Mouse (Mus musculus) heart, embryonic 16.5 days (tissue): ENCODE results near the gene Haus3. TPM values are rescaled to one million over a fixed set of nuclear protein-coding genes. Genes with fewer than 3 reads are reported as not detected.

Experiments used
- ATAC-seq: fragments of 200-750 bp; cut with Nextera tagmentation; replicated peaks from 2 replicates; pipeline ENCODE4 v1.8.0; 2017; ENCODE audit warnings: moderate number of reproducible peaks; ENCODE audit not compliant: insufficient read depth, low FRiP score; ENCODE audit errors: extremely low read depth
- H3K27ac ChIP-seq: fragments of 300-500 bp; sonication (generic); 2 replicates; pipeline ENCODE4 v1.5.1; 2014; ENCODE audit warnings: mild to moderate bottlenecking, low read length, control low read depth, moderate library complexity
- H3K27me3 ChIP-seq: fragments of 300-500 bp; sonication (generic); 2 replicates; pipeline ENCODE4 v1.6.1; 2014; ENCODE audit warnings: low read length, mixed read lengths; ENCODE audit not compliant: control insufficient read depth, insufficient read depth
- H3K36me3 ChIP-seq: fragments of 300-500 bp; sonication (generic); 2 replicates; pipeline ENCODE4 v1.6.1; 2014; ENCODE audit not compliant: control insufficient read depth, insufficient read depth
- H3K4me1 ChIP-seq: fragments of 300-500 bp; sonication (generic); 2 replicates; pipeline ENCODE4 v1.6.1; 2014; ENCODE audit warnings: low read length, mixed read lengths; ENCODE audit not compliant: control insufficient read depth, insufficient read depth
- H3K4me2 ChIP-seq: fragments of 300-500 bp; sonication (generic); 2 replicates; pipeline ENCODE4 v1.6.1; 2014; ENCODE audit warnings: low read depth, mild to moderate bottlenecking, control low read depth, low read length
- H3K4me3 ChIP-seq: fragments of 300-500 bp; sonication (generic); 2 replicates; pipeline ENCODE4 v1.5.1; 2014; ENCODE audit warnings: mild to moderate bottlenecking, control low read depth, low read length
- H3K9ac ChIP-seq: fragments of 300-500 bp; sonication (generic); 2 replicates; pipeline ENCODE4 v1.6.1; 2014; ENCODE audit warnings: low read length, control low read depth
- H3K9me3 ChIP-seq: fragments of 300-500 bp; sonication (generic); replicated peaks from 2 replicates; pipeline ENCODE4 v1.6.1; 2016; ENCODE audit warnings: low read length; ENCODE audit not compliant: control insufficient read depth
- WGBS: fragments of 180-500 bp; shearing (Covaris S2); extraction: QIAGEN DNeasy Blood & Tissue Kit; methylation state at CpG from one replicate; pipeline ENCODE4 v1.1.7; 2014; 5-methylcytosine and 5-hydroxymethylcytosine counted together
- polyA plus RNA-seq: library from polyadenylated mRNA; unstranded; fragments of >200 nt; fragmentation: Nextera tagmentation; extraction: Ambion mirVana; gene quantifications from 2 replicates; pipeline ENCODE4 v1.2.1, GENCODE M21; 2015

Gene Haus3
- polyA plus RNA-seq, 1 experiment from 2014 or later = 28.4 TPM

DNA sequence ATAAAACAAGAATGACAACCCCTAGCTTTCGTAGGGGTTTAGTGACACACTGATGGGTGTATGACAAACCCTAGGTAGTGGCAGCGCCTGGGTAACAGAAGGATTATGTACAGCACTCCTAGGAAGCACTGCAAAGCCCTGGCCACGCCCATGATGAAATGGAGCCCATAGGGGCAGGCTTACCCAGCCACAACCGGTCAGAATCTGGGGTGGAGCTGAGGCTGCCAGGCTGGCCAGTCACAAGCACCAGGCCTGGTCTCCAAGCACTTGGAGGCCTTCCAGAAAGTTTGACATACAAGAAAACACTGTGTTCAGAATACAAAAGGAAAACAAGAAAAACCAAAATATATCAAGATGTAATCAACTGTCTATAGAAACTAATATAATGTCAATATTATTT, 21.7 kb upstream of the Haus3 start:
- no peak overlapping the region for H3K9ac ChIP-seq
- H3K4me3 ChIP-seq = no peak overlapping the region
- no peak for ATAC-seq
- H3K4me2 ChIP-seq = no peak overlapping the region
- no peak overlapping the region for H3K27ac ChIP-seq
- H3K27me3 ChIP-seq = no peaks in the 10 kb centered on the region
- no peaks in the 10 kb centered on the region for H3K9me3 ChIP-seq
- 50% methylated on average over 4 of the region's 4 CpGs for WGBS
- H3K4me1 ChIP-seq = peaks cover 25% of the 10 kb centered on the region
- H3K36me3 ChIP-seq = no peaks in the 10 kb centered on the region

DNA sequence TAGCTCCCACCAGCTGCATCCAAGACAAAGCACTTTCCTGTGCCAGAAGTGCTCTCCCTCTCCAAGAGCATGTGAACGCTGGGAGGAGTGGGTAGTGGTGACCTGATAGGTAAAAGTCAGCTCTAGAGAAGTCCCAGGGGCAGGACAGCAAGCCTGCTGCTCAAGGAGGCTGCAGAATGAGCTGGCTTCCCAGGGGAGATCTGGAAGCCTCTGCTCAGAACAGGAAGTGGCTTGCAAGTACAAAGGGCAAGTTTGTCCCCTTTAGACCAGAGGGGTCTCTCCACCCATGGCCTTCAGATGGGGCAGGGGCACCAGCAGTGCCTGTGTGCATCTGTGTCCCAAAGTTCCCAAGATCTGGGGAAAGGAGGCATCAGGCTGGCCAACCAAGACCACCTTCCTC, 20.2 kb upstream of the Haus3 start:
- peaks cover 40% of the 10 kb centered on the region for H3K4me1 ChIP-seq
- H3K9ac ChIP-seq = 0 out of 2 replicates have a peak overlapping the region, but pooled peaks have one; percentile 27
- no peak overlapping the region for H3K4me3 ChIP-seq
- 52% methylated on average over 1 of the region's 1 CpGs for WGBS
- no peaks in the 10 kb centered on the region for H3K27me3 ChIP-seq
- no peaks in the 10 kb centered on the region for H3K9me3 ChIP-seq
- no peak for ATAC-seq
- no peak overlapping the region for H3K27ac ChIP-seq
- no peaks in the 10 kb centered on the region for H3K36me3 ChIP-seq
- H3K4me2 ChIP-seq = no peak overlapping the region

DNA sequence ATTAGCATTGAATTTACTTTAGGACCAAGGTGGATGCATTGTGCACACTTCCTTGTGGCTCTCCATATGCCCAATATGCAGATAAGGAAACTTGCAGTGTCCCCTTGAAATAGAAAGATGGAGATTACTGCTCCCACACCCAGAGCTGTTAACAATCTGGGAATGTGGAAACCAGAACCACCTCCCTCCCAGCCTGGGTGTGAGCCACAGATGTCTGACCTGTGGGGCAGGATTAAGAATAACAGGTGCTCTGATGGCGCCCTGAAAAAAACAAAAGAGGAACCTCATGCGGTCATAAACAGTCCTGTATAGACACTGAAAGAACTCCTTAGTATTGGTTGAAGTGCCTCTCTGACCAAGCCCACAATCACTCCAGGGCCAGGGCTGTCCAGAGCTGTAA, 19.5 kb upstream of the Haus3 start:
- H3K9me3 ChIP-seq = no peaks in the 10 kb centered on the region
- peak overlapping the region; percentile 75; the same call in 1 of the 2 replicates for H3K4me3 ChIP-seq
- H3K9ac ChIP-seq = peak overlapping the region; percentile 83
- peak overlapping the region; percentile 95; the same call in 1 of the 2 replicates for H3K27ac ChIP-seq
- ATAC-seq = no peak
- WGBS = 75% methylated on average over 2 of the region's 2 CpGs
- peak overlapping the region; percentile 65 for H3K4me2 ChIP-seq
- H3K36me3 ChIP-seq = no peaks in the 10 kb centered on the region
- peaks cover 46% of the 10 kb centered on the region for H3K4me1 ChIP-seq
- H3K27me3 ChIP-seq = no peaks in the 10 kb centered on the region

- ATAC-seq = peak; percentile 95
- WGBS = under 1% methylated on average over 60 of the region's 60 CpGs
- Histone ChIP-seq H3K27me3 (no peaks in the 10 kb centered on the region), H3K36me3 (no peaks in the 10 kb centered on the region), H3K27ac (peak within 1 kb of the TSS; percentile 95), H3K4me3 (peak within 1 kb of the TSS; percentile 75), H3K9ac (peak within 1 kb of the TSS; percentile 84), H3K9me3 (no peaks in the 10 kb centered on the region), H3K4me2 (peak within 1 kb of the TSS; percentile 83), H3K4me1 (peaks cover 57% of the 10 kb centered on the region)
Observed at GRCm38 (mm10) chr5:34187601-34188316, 18.4 kb upstream of the Haus3 start, which contains the start of gene Mxd4. Mxd4 (minus strand) TSS chr5:34187720.

DNA sequence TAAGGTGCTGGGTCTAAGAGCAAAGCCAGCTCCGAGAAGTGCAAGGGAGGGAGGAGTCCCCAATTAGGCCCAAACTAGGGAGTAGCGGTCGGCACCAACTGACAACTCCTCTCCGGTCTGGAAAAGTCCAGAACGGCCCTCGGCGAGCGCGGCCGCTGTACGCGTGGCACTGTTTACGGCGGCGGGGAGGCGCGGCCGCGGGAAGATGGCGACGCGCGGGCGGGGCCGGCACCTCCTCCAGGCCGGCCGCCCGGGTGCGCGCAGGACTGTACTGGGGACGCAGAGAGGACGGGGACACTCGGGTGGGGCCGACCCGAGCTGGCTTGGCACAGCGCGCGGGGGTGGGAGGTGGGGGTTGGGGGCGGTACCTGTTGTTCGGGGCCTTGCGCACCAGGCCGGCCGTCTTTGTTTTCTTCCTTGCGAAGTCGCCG, 17.6 kb upstream of the Haus3 start:
- peak overlapping the region; percentile 74 for H3K4me3 ChIP-seq
- no peaks in the 10 kb centered on the region for H3K36me3 ChIP-seq
- H3K9me3 ChIP-seq = no peaks in the 10 kb centered on the region
- peaks cover 61% of the 10 kb centered on the region for H3K4me1 ChIP-seq
- H3K9ac ChIP-seq = peak overlapping the region; percentile 84
- WGBS = under 1% methylated on average over 46 of the region's 46 CpGs
- no peaks in the 10 kb centered on the region for H3K27me3 ChIP-seq
- peak; percentile 10; the same call in 1 of the 2 replicates for ATAC-seq
- H3K27ac ChIP-seq = peak overlapping the region; percentile 91
- H3K4me2 ChIP-seq = peak overlapping the region; percentile 83

DNA sequence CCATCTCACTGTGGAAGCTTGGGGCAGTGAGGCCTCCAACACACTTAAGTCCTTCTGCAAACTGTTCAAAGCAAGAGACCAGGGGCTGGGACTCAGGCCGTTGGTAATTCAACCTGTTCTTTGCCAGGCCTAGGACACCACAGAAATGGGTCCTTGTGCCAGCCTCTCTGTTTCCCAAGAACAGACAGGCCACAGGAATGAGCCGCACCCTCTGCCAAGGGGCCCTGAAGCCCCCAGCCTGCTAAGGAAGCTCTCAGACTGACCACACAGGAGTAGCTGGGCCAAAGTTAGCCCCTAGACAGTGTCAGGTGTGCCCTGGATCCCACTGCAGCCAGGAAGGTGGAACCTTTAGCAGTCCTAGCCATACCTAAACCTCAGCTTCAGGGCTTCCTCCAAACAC, 17.1 kb upstream of the Haus3 start:
- WGBS = 57% methylated on average over 2 of the region's 2 CpGs

DNA sequence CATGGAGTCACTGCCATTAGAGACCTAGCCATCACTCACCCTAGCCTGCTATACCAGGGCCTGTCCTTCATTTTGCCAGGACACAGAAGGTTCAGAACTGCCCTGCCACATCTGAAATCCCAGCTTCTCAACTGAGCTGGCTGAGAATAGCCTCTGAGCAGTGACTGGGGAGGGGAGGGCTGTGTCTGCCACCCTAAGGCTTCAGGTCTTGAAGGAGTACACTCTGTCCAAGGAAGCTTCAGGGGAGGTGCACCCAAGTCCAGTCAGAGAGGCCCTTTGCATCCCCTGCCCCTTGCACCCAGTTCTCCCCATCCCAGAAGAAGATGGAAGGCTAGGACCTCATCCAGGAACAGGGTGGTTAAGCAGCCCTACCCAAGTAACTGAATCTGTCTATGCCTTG, 16.5 kb upstream of the Haus3 start:
- Histone ChIP-seq H3K4me2 (peak overlapping the region; percentile 83), H3K27me3 (no peaks in the 10 kb centered on the region), H3K4me3 (peak overlapping the region; percentile 74), H3K4me1 (peaks cover 58% of the 10 kb centered on the region), H3K36me3 (no peaks in the 10 kb centered on the region), H3K27ac (no peak overlapping the region), H3K9me3 (no peaks in the 10 kb centered on the region), H3K9ac (peak overlapping the region; percentile 84; the same call in 1 of the 2 replicates)
- no peak for ATAC-seq

More for the DNA sequence above, 17.1 kb upstream of the Haus3 start:
- no peak for ATAC-seq
- H3K4me1 ChIP-seq = peaks cover 61% of the 10 kb centered on the region
- peak overlapping the region; percentile 84 for H3K9ac ChIP-seq
- no peaks in the 10 kb centered on the region for H3K27me3 ChIP-seq
- H3K4me3 ChIP-seq = peak overlapping the region; percentile 74
- peak overlapping the region; percentile 83 for H3K4me2 ChIP-seq
- peak overlapping the region; percentile 91 for H3K27ac ChIP-seq
- no peaks in the 10 kb centered on the region for H3K9me3 ChIP-seq
- H3K36me3 ChIP-seq = no peaks in the 10 kb centered on the region

- Histone ChIP-seq H3K27ac (no peak overlapping the region), H3K4me1 (peaks cover 54% of the 10 kb centered on the region), H3K4me3 (no peak overlapping the region), H3K9me3 (no peaks in the 10 kb centered on the region), H3K4me2 (peak overlapping the region; percentile 83), H3K9ac (peak overlapping the region; percentile 11; the same call in 1 of the 2 replicates), H3K27me3 (no peaks in the 10 kb centered on the region), H3K36me3 (peaks cover 1% of the 10 kb centered on the region; the same call in 1 of the 2 replicates)
- ATAC-seq = no peak
- 81% methylated on average over 1 of the region's 1 CpGs for WGBS
Observed at GRCm38 (mm10) chr5:34185051-34185580, 15.8 kb upstream of the Haus3 start.

GRCm38 (mm10) chr5:34183976-34184375, 14.6 kb upstream of the Haus3 start:
- H3K36me3 ChIP-seq = peaks cover 3% of the 10 kb centered on the region; the same call in 1 of the 2 replicates
- H3K9me3 ChIP-seq = no peaks in the 10 kb centered on the region
- no peaks in the 10 kb centered on the region for H3K27me3 ChIP-seq
- H3K9ac ChIP-seq = no peak overlapping the region; the same call in 1 of the 2 replicates
- peak overlapping the region; percentile 82 for H3K27ac ChIP-seq
- H3K4me1 ChIP-seq = peaks cover 47% of the 10 kb centered on the region
- no peak overlapping the region for H3K4me3 ChIP-seq
- 93% methylated on average over 3 of the region's 3 CpGs for WGBS
- H3K4me2 ChIP-seq = peak overlapping the region; percentile 32; the same call in 1 of the 2 replicates
- no peak for ATAC-seq
